Mouse (Mus musculus): ENCODE results near the gene 4933416C03Rik.

Gene 4933416C03Rik

DNA sequence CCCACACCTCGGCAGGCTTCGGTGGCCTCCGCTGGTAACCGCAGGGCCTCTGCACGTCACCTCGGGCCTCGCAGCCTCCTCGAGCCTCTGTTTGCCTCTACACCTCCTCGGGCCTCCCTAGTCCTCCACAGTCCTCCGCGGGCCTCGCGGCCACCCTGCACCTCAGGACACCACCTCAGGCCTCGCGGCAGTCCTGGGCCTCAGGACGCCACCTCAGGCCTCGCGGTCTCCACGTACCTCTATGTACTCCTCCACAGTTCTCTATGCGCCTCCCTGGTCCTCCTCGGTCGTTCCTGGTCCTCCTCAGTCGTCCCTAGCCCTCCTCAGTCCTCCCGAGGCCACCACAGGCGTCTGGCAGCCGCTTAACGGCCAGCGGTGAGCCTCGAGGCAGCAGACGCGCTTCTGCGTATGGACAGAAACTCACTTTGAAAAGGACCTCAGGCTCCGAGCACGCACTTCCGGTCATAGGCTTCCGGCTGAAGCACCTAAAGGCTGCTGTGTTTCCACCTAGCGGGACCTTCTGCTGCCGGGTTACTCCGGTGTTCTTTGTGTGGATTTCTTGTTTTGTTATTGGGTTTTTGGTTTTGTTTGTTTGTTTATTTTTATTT is at the start of gene 4933416C03Rik:
TSS of gene 4933416C03Rik (minus strand) at position 51 of the 608 bp plus-strand sequence.
- DNase-seq (ENCODE audit: inconsistent ontology term): no peak

DNA sequence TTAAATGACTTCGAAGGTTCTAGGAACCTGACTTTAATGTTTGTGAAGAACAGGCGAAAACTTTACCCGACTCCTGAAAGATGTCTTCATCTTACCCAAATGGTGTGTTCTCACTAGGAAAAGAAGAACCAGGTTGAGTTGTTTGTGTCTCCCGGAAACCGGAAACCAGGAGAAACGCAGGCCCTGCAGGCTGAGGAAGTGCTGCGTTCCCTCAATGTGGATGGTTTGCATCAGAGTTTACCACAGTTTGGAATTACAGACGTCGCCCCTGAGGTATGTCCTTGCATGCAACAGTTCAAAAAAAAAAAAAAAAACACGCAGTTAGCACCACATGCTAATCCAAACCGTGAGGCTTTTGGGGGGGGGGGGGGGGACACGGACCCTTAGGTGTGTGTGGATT is 48.6 kb upstream of the 4933416C03Rik start:
- no peak for DNase-seq (ENCODE audit: inconsistent ontology term)

DNA sequence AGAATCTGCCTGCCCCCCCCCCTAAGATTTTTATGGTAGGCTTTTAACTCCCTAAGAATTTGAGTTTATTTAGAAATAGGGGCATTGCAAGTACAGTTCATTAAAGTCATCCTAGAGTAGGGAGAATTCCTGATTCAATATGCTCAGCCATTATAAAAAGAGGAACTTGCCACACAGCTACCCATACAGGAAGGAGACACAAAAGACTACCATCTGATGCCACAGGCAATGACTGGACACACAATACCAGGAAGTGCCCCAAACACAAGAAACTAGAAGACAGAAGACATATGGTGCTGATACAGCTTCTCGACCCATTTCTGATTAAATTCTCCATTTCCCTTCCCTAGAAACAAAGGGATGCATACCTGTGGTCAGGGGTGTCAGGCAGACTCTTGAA is 43.0 kb upstream of the 4933416C03Rik start:
- DNase-seq (ENCODE audit: inconsistent ontology term): no peak

DNA sequence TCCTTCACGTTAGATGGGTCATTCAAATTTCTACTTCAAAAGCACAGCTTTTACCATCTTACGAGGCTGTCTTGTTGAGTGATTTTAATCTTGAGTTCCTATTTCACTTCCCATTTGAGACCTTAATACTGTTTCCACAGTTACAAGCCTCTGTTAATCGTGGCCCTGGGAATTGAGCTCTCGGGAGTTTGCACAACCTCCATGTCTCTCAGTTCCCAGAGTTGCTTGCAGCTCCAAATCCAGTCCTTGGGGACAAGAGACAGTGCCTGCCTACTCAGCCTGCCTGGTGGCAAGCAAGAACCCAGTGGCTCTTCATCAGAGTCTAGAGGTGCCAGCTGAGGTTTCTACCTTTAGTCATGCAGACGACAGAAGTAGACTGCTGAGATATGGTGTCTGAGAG is 41.0 kb upstream of the 4933416C03Rik start:
- DNase-seq (ENCODE audit: inconsistent ontology term): no peak

DNA sequence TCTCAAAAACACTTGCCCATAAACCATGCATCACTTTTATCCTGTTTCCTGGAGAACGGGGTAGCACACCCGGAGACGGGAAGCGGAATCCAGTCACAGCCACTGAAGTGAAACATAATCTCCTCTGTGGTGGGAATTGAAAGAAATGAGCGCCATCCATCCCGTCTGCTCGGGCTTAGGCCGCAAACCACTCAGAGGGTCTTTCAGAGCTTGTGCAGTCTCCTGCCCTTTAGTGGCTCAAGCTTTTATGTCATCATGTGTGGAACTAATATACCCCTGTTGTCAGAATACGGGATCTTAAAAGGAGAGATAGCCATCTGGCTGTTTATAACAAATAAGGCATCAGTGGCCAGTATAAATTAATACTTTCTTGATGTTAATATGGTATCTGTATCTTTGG is 32.4 kb upstream of the 4933416C03Rik start:
- no peak for DNase-seq (ENCODE audit: inconsistent ontology term)

DNA sequence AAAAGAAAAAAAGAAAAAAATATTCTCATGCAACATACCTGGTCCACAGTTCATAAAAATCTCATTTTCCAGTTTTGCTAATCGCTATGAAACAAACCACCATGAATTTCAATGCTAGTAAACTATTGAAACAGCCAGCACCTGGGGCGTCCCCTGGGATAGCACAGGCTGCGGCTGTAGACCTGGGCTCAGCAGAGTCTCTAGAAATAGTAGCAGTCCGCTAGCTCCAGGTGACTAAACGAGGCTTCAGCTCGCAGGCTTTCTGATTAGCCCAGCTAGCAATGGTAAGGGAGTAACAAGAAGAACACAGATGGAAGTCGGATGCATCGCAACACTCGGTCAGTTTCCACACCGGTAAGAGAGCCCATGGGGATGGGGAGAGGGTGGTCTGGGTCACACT is 30.0 kb upstream of the 4933416C03Rik start:
- no peak for DNase-seq (ENCODE audit: inconsistent ontology term)

DNA sequence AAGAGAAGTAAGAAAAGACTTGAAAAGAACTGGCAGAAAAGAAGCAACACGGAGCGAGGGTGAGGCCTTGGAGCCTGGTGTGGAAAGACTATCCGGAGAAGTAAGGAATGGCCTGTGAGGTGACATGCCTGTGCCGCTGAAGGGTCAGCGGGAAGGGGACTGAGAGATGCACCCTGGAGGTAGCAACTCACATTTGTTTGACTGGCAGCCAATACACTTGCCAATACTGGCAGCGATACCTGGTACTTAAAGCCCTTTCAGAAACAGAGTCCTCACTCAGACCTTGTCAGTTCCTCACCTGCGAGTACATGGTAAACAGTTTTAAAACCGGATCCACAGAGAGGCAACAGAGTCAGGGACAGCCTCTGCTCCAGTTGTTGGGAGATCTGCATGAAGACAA is 26.5 kb upstream of the 4933416C03Rik start:
- DNase-seq (ENCODE audit: inconsistent ontology term): no peak

DNA sequence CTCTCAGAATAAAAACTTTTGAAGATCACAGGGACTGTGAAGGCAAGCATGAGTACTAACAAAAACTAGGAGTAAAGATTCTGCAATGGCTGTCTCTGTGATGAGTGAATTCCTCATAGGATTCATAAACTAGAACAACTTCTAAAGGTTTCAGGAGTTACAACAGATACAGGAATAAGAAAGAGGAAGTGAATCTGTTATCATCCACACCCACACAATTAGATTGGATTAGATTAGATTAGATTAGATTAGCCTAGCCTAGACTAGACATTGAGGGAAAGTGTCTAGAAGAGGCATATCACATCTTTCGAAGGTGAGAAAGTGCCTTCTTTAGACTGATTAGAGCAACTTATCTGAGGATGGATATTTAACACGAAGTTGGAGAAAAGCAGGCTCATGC is 21.5 kb upstream of the 4933416C03Rik start:
- DNase-seq (ENCODE audit: inconsistent ontology term): no peak

DNA sequence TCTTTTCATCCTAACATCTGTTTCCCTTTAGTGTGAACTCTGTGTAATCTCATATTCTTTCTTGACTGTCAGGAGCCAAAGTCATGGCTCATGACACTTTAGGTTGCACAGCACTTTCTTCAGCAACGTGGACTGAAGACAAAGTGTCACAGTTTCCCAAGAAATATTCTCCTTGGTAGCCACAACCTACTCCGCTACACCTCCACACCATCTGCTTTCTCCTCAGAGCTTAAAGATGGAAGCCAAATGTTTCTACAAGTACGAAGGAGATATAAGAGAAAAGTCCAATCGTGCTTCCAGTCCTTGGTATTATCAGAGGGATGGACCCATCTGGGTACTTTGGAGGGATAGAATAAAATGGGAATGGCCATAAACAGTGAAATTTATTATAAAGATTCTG is 18.5 kb upstream of the 4933416C03Rik start:
- no peak for DNase-seq (ENCODE audit: inconsistent ontology term)

DNA sequence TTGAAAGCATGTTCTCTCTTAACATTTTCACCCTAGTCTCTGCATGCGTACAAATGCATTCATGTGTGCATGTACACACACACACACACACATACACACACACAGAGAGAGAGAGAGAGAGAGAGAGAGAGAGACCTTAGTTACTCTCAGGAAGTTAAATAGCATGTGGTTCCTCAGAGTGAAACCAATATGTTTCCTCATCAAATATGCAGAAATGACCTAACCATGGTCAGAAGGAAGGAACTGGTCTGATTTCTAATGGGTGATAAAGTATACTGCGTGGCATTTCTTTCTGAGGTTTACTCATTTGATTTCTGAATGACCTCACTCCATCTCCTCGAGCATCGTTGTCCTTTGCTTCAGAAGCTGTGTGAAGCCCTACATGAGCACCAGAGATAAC is 17.5 kb upstream of the 4933416C03Rik start:
- no peak for DNase-seq (ENCODE audit: inconsistent ontology term)

DNA sequence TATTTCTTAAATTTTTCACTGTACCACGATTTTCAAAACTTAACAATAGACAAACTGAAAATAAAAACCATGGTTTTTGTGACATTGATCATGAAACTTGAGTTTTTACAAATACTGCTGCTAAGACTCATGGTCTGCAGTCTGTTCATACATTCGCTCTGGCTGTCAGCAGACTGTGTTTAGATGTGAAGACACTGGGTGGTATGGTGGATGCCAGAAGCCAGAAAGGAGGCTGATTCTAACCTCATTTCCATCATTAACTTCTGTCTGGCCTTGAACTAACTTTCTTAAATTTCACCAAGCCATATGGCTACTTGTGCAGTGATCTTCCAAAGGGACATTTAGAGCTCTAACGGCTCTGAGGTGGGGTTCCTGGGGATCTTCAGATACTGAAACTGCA is 16.7 kb upstream of the 4933416C03Rik start:
- DNase-seq (ENCODE audit: inconsistent ontology term): no peak

DNA sequence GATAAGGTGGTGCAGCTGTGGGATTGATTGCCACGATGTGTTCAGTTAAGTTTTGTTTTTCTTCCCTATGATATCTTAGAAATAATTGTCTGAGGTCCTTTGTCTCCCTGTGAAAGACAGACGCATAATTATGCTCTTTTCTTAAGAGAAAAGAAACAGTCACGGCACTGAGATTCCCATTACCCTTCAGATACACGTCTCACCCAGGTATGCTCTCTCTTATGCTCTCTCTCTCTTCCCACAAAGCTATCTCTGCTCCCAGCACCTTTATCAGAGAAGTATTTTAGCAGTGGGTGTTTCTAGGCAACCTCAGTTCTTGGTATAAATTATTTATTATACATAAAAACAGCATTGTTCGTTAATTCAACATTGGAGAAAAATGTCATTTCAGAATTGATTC is 11.6 kb upstream of the 4933416C03Rik start:
- DNase-seq (ENCODE audit: inconsistent ontology term): no peak

DNA sequence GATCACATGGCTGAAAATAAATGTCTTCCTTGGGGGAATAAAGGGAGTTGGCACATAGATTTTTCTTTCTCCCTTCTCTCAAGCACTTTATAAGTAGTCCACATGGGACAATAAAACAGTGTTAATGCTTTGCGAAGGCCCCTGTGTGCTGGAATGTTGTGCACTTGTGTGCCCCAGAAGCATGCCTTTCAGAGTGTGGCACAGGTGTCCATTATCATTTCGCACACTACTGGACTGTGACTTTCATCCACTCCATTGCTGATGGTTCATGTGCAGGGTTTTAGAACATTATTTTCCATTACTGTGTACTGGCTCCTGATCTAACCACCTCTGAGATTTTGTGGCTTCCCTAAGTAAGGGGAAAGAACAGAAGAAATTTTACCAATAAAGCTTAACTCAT is 10.1 kb upstream of the 4933416C03Rik start:
- DNase-seq (ENCODE audit: inconsistent ontology term): no peak

DNA sequence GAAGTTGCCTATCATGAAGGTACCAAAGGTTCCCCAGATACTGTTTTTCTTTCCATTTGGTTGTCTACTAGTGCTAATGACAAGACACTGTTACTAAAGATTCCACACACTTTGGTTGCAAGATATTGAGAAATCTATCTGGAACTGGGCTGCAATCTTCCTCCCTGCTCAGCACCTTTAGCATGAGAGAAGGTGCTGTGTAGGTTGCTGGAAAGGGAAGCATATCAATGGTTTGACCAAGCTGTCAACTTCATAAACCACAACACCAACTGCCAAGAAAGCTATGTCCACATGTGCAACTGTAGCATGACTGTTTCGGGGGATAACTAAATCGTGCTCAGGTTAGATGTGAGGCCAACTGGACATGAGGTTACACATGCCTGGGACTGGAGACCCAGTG is 7.7 kb upstream of the 4933416C03Rik start:
- no peak for DNase-seq (ENCODE audit: inconsistent ontology term)

DNA sequence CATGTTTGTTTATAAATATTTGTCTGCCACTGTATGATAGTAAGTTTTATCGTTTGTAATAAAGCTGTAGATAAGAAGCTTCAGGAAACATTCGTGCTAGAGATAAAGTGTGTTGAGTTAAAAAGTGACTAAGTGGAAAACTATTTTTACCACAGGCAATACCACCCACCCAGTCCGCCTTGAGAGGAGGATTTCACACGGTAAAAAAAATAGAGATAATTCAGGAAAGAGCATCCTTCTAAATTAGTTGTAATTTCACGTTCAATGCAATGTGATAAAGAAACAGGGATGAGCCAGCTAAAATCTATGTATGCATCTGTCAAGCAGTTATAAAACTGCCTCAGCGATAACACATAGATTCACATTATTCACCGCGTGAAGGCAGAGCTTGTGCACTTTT is 3.3 kb upstream of the 4933416C03Rik start:
- no peak for DNase-seq (ENCODE audit: inconsistent ontology term)

DNA sequence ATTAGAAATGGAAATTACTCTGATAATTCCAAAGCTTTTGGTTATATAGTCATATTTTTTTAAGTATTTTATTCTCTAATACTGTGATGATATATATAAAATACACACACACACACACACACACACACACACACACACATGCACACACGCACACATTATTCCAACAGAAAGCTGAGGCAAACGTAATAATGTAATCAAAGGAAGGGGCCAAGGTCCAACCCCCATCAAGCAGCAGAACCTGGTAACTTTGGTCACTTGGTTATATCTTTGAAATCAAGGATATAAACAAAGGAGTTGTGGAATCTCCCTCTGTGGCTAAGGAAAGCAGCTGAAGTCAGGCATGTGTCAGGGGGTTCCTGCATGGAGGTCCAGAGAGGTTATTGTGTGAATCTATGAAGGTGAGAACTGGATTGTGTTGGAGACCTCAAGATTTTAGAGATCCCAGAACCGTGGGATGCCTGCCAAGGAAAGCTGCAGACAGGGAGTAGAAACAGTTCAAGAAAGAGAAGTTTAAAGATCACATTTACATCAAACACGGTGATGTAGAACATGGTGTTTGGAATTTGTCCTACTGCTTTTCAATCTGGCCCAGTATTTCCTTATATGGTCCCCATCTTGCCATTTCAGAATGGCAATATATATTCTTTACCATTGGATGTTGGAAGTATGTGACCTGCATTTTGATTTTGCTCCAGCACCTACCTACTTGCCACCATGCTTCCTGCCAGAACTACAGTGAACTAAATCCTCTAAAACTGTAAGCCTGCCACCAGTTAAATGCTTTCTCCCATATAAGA is 2.4 kb upstream of the 4933416C03Rik start:
- no peak for DNase-seq (ENCODE audit: inconsistent ontology term)

DNA sequence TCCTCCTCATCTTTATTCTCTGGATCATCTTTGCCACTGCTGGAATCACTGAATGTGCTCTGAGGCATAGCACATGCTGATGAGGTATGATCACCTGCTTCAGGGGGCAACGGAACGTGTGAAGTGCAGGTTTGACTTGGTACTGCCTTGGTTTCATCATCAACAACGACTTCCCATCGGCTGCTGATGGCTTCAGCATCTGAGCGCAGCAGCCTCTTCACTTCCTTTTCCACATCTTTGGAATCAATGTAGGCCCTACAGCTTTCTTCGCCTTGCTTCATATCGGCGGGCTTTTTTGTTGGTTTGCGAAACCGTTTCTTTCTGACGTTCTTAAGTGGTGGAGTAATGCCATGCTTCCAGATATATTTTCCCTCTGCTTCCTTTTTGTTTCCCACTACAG is 849 bp downstream of the 4933416C03Rik start:
- no peak for DNase-seq (ENCODE audit: inconsistent ontology term)

DNA sequence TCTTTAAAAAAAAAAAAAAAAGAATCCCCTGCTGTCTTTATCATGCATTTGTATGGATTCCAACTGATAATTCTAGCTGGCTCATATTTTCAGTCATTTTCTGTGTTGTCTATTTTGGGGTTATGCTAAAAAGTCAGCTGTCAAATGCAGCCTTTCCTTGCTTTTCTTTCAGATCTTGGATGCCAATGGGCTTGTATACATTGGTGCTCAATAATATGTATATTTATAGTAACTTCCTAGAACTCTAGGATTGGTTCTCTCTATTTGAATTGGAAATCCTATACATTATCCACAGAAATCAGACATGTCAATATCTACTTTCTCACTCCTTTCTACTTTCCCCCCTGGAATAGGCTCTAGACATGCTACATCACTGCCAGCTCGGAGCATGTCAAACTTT is 5.0 kb downstream of the 4933416C03Rik start:
- DNase-seq (ENCODE audit: inconsistent ontology term): no peak

DNA sequence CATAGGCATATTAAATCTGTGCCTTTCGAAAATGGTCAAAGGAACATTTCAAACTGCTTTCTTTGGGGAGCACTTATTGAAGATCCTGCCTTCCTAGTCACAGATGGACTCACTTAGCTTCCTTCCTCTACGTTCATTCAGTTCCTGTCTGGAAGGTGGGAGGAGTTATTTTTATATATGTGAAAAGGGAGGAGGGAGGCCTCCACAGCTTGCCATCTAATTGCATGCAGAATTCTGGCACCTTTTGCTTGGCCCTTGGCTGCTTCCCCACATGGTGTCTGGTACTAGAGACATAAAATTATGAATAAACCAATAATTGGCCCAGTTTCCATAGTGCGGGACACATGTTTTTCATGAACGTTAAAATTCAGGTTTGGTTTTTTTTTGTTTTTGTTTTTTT is 5.5 kb downstream of the 4933416C03Rik start:
- no peak for DNase-seq (ENCODE audit: inconsistent ontology term)

DNA sequence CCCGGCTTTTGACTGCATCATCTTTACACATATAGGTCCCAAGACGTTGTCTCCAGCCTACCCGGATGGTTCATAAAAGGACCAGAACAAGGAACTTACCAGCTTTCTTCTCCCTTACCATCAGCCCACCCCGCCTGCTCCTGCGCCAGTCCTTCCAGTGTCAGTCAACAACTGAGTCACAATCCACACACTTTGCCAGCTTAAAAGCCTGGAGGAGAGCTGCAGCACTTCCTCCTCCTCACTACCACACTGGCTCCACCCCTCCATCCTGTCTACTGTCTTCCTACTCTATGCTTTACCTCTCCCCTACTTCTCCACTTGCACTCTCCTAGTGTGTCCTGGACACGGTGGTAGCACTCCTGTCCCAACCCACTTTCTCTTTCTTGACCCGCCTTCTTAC is 15.2 kb downstream of the 4933416C03Rik start:
- no peak for DNase-seq (ENCODE audit: inconsistent ontology term)

DNA sequence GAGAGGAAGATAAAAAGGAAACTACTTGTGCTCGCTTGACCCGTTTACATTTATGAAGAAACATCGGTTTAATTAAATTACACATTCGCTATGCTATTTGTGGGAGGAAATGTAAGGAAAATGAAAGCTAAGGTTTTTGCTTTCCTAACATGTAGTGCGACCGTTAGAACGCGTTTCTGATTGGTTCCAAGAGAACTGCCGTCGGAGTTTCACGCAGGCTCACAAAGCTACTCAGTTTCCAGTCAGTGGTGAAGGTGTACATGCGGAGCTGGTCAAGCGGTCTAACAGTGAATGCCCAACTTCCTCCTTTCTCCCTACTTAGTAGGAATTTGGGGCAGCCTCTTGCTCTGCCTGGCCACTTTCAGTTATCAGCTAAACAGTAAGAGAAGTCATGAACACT is 17.3 kb downstream of the 4933416C03Rik start:
- DNase-seq (ENCODE audit: inconsistent ontology term): peak; percentile 37

DNA sequence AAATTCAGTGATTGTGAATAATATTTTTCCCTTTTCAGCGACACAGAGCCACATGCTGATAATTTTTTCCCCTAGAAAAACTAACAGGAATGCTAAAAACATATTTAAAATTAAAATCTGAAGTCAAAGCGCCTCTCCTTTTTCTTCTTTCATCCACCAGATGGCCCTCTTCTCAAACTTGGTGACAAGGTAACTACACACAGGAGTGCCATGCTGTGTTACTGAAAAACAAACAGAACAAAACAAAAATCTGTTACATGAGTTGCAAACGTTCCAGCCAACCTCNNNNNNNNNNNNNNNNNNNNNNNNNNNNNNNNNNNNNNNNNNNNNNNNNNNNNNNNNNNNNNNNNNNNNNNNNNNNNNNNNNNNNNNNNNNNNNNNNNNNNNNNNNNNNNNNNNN is 29.8 kb downstream of the 4933416C03Rik start:
- no peak for DNase-seq (ENCODE audit: inconsistent ontology term)

DNA sequence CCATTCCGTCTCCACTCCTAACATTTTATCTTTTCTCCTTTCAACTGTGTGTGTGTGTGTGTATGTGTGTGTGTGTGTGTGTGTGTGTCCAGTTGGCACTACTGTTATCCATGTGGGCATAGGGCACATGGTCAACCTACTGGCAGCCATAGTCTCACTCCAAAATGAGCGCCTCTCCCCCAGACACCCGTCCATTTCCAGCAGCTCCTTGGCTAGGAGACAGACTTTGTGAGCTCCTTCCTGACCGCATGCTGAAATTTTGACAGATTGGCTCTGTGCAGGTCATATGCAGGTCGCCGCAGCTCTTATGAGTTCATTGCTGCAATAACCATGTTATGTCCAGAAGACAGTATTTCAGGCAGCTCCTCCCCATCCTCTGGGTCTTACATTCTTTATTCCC is 32.9 kb downstream of the 4933416C03Rik start:
- no peak for DNase-seq (ENCODE audit: inconsistent ontology term)

DNA sequence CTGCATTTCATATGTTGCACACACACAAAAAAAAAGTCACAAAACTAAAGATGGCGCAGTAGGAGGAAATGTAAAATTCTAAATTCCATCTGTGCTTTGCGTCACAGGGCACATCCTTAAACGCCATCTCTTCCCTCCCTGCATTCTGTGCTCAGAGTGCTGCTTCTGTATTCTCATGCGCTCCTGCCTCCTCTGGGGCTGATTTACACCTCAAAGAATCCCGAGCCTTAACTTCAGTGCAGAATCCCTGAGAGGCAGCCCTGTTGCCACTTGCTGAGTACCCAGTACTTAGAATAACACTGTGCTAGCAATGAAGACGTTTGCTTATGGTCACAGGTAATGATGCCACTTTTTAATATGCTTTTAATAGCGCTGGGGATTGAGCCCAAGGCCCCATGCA is 34.3 kb downstream of the 4933416C03Rik start:
- no peak for DNase-seq (ENCODE audit: inconsistent ontology term)

Measured in Muller cell, postnatal 12 days (primary cell).